Mouse (Mus musculus) adrenal gland, postnatal 14 days (tissue): ENCODE results near the gene Gpsm3. TPM values are rescaled to one million over a fixed set of nuclear protein-coding genes. Genes with fewer than 3 reads are reported as not detected.
A peak's percentile ranks its signal among the peaks of the same experiment; 100 is the strongest.

Source experiments
- DNase-seq: peaks from one replicate; pipeline ENCODE4 v3.0.0; 2021; ENCODE audit warnings: mixed read lengths
- total RNA-seq: library from RNA; stranded (reverse); gene quantifications from 2 replicates; pipeline ENCODE4 v1.2.3, GENCODE M21; 2021

The Gpsm3 gene
- total RNA-seq, 1 experiment from 2014 or later: 6.3 TPM

DNA sequence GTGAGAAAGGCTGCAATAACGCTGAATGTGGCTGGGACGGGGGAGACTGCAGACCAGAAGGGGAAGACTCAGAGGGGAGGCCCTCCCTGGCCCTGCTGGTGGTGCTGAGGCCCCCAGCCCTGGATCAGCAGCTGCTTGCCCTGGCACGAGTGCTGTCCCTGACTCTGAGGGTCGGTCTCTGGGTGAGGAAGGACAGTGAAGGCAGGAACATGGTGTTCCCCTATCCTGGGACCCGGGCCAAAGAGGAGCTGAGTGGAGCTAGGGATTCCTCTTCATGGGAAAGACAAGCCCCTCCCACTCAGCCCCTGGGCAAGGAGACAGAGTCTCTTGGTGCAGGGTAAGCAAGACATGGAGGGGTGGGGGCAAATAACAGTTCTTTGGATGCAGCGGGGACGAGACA lies 6.2 kb upstream of the Gpsm3 start:
- DNase-seq: peak; percentile 48

DNA sequence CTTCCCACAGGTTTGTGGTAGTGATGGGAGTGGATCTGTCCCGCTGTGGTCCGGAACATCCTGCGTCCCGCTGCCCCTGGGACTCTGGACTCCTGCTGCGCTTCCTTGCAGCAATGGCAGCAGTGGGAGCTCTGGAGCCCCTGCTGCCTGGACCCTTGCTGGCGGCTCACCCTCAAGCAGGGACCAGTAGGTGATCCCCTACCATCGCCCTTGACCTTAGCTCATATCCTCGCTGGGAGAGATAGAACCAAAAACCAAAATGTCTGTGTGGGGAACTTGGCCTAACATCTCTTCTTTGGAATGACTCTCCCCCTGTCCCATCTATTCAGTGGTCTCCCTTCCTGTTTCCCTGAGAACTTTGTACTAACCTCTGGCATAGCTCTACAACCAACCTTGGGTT lies 5.8 kb upstream of the Gpsm3 start:
- DNase-seq: no peak

DNA sequence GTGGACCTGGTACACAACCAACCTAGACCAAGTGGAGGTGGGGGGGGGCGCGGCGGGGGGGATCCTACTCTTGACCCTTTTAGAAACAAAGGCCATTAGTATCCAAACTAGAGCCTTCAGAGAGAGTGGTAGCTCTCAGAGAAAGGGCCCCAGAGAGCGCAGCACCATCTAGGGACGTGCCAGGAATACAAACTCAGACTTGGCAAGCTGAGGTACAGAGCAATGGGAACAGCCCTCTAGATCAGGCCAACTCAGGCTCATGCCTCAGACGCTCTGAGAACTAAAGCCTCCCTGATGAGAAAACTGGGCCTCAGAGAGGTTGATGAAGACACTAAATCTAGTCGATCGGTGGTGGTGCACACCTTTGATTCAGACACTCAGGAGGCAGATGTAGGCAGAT lies 4.5 kb upstream of the Gpsm3 start:
- no peak for DNase-seq

DNA sequence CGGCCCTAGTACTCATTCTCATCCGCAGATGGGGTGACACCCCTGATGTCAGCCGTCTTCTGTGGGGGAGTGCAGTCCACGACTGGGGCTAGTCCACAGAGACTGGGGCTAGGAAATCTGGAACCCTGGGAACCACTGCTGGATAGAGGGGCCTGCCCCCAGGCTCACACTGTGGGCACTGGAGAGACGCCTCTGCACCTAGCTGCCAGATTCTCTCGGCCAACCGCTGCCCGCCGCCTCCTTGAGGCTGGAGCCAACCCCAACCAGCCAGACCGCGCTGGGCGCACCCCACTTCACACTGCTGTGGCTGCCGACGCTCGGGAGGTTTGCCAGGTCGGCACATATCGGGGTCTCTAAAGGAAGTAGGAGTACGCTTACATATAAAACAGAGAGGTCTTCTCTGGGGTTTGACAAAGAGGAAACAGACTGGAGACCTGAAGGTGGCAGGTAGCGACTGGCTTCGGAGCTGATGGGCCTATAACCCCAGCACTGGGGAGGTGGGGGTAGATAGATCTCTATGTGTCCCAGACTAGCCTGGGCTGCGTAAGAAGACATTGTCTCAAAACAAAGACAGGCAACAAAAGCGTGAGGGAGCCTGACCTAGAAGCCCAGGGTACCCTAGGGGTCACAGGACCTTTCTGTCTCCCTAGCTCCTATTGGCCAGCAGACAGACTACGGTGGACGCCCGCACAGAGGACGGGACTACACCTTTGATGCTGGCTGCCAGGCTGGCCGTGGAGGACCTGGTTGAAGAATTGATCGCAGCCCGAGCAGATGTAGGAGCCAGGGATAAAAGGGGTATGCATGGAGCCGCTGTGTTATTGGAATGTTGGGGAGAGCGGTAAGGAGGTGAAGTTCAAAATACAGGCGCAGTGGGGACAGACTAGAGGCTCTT lies 3.5 kb upstream of the Gpsm3 start:
- no peak for DNase-seq

DNA sequence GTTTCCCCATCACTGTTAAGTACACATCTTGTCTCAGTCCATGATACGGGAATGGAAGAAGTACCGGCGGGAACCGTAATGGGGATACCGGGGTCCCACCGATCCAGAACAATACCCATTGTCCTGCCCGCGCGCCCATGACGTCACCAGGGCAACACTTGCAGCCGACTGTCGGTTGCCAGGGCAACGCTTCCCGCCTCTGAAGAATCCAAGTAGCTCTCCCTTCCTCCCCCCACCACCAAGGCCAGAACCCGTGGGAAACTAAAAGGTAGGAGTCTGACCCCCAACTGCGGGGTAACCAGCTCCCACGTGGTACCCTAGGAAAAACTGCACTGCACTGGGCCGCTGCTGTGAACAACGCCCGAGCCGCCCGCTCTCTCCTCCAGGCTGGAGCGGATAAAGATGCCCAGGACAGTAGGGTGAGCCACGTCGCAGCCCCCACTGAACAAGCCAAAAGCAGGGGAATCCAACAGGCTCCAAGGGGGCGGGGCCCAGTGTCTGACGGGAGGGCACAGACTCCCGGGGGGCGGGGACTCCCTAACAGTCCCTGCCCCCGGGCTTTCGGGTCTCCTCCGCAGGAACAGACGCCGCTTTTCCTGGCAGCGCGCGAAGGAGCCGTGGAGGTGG lies 2.7 kb upstream of the Gpsm3 start:
- DNase-seq: peak; percentile 93

DNA sequence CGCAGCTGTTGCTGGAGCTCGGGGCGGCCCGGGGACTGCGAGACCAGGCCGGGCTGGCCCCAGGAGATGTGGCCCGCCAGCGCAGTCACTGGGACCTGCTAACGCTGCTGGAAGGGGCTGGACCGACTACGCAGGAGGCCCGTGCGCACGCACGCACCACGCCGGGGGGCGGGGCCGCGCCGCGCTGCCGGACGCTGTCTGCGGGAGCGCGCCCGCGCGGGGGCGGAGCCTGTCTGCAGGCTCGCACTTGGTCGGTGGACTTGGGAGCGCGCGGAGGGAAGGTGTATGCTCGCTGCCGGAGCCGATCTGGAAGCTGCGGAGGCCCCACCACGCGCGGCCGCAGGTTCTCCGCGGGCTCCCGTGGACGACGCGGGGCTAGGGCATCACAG lies 2.2 kb upstream of the Gpsm3 start:
- peak; percentile 98 for DNase-seq

DNA sequence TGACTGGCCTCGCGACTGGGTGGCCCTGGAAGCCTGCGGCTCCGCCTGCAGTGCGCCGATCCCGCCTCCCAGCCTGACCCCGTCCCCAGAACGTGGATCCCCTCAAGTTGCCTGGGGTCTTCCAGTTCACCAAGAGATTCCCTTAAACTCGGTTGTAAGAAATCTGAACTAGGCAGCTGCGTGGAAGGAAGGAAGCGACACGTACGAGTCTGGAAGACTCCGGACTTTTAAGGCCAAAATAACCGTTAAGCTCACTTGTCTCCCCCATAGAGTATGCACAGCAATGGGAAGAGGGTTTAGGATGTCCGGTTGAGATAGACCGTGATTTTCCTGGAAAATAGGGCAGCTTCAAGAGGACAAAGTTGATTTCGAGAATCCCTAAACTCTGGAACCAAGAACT lies 1.8 kb upstream of the Gpsm3 start:
- no peak for DNase-seq

DNA sequence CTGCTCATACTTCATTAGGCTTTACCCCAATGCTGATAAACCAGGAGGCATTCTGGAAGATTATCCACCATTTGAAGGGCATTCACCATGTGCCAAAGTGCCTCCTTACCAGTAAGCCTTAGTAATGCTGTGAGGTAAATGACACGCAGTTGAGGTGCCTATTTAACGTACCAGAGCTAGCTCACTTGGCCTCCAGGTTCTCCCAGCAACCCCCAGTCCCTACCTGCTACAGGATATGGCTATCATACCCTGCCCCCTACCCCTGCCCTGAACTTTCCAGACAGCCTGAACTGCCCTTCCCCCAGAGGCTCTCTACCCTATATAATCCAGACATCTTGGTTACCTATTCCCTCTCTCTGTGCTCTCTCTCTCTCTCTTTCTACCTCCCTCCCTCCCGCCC lies 839 bp upstream of the Gpsm3 start:
- DNase-seq: no peak

DNA sequence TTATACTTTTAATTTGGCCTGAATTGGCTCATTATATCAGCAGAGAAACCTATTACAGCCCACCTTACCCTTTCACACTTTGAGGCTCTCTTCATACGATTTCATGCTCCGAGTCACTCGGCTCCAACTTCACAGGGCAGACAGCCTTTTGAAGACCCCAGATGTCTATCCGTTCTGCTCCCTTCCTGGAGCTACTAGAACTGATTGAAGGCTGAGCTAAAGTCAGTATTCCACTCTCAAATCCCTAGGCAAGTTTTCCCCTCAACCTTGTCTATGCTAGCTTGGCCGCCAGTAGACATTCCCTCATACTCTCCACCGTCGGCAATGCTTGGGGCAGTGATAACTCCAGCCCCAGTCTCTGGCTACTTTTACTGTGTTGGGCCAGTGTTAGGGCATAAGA lies 400 bp upstream of the Gpsm3 start:
- DNase-seq: no peak

DNA sequence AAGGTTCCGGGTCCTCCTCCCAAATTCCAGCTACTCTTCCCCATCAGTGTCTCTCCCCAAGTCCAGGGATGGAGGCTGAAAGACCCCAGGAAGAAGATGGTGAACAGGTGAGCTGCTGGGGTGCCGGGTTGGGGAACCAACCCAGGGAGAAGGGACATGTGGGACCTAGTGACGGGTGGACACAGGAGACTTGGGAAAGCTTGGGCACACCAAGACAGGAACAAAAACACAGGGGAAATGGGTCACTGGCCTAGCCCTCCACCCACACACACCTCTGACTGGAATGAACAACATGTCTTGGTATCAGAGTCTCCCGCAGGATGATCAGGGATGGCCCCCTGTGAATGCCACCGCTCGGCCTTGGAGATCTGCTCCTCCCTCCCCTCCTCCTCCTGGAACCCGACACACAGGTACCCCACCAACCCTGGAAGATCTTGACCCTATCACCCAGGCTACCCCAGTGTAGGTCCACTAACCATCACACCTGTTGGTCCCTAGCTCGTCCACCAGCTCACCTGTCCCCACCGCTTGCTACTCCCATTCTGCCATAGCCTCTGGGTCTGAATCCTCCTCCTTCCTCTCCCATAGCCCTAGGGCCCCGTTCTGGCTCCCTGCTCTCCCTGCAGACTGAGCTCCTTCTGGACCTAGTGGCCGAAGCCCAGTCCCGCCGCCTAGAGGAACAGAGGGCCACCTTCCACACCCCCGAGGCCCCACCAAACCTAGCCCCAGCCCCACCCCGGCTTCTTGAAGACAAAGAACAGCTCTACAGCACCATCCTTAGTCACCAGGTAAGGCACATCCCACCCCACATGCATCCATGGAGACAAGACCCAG lies 765 bp downstream of the Gpsm3 start:
- DNase-seq: no peak

DNA sequence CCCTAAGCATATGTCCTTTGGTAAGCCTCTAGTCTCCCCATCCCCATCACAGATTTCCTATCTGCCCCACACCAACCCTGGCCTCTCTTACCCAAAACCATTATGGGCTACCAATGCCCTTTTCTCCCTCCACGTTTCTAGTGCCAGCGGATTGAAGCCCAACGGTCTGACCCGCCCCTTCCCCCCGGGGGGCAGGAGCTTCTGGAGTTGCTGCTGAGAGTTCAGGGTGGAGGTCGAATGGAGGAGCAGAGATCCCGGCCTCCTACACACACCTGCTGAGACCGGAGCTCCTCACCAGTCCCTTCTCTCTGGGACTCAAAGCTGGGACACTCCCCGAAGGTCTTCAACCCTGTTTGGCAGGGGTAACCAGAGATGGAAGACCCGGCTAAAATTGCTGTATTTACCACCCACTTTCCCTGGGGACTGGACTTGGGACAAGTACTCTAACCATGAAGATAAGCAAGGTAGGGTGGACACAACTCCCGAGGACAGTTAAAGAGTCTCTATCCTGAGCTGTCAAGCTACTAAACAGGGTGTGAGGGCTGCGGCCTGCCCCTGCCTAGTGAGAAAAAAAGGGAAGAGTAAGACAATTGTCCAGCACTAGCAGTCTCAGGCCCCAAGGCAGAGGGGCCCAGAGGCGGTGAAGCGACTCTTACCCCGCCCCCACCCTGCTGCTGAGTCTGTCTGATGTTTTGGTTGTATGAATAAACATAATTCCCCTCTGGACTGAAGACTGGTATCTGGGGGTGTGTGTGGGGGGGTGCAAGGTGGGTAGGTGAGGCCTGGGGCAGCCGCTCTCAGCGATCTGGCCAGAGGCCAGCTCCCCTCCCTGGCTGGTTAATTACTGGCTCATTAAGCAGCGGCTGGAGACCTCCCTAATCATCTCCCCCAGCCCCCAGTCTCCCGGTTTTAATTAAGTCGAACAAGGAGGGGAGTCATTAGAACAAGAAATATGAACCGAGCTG lies 1.7 kb downstream of the Gpsm3 start, which contains the start of gene Pbx2:
Gene Pbx2, plus strand, starts transcription at position 238 of the 965 bp plus-strand sequence.
- DNase-seq: peak; percentile 46

DNA sequence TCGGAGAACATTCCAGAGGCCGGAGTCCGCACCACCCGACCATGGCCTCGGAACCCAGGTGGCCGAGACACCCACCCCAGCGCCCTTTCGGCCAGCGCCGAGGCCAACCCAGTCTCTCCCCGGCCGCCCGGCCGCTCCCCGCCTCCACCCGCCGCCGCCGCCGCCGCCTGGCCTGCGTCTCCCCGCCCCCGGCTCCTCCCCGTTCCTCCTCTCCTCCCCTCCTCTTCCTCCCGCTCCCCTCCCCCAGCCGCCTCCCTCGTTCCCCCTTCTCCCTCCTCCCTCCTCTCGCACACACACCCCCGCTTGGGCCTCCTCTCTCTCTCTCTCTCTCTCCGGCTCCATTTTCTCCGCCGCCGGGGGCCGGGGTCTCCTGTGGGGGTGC lies 2.4 kb downstream of the Gpsm3 start:
- DNase-seq: peak; percentile 98

DNA sequence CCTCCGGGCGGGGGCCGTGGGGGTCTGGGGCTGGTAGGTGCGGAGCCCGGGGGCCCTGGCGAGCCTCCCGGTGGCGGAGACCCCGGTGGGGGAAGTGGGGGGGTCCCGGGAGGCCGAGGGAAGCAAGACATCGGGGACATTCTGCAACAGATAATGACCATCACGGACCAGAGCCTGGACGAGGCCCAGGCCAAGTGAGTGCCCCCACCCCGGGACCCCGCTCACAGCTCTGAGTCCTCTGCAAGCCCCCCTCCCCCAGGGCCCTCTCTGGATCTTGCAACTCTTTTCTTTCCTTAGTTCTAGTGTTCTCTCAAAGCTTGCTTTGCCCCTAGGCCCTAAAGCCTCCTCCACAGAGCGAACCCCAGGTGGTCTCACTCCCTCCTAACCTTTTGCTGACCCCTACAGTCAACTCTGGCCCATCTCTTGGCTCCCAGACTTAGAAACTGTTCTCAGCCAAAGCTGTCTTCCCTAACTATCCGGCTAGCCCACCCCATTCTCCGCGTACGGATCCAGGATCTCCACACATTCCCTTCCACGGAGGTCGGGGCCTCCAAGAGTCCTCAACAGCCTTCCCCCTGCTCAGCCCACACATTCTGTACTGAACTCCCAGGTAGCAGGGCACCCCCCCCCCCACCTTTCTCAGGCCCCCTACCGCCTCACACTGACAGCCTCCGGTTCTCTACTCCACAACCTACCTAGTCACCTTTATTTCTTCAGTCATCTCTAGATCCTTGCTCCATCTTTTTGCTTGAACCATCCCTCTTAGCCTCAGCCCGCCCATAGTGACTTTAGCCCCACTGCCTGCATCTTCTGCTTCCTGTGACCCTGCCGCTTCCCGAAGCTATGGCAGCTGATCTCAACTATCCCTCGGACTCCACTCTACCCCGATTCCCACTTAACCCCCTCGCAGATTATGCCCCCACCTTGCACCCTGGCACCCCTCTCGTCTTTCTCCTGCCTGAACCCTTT lies 3.3 kb downstream of the Gpsm3 start:
- peak; percentile 67 for DNase-seq

DNA sequence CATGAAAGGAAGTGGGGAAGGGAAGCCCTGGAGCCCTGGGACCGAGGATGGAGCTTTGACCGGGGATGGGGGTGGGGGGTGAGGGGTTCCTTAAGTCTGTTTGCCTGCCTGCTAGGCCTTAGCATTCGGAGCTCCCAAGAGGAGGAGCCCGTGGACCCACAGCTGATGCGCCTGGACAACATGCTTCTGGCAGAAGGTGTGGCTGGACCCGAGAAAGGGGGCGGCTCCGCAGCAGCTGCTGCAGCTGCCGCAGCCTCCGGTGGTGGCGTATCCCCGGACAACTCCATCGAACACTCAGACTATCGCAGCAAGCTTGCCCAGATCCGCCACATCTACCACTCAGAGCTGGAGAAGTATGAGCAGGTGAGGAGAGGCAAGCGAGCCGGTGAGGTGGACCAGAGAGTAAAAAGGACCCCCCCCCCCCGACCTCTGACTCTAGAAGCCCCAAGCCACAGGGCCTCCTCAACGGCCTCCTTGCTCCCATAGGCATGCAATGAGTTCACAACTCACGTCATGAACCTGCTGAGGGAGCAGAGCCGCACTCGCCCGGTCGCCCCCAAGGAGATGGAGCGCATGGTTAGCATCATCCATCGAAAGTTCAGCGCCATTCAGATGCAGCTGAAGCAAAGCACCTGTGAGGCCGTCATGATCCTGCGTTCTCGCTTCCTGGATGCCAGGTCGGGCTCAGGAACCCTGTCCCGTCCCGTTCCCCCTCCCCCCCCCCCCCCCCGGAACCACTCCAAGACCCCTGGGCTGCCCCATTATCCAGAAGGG lies 4.3 kb downstream of the Gpsm3 start:
- DNase-seq: peak; percentile 54

DNA sequence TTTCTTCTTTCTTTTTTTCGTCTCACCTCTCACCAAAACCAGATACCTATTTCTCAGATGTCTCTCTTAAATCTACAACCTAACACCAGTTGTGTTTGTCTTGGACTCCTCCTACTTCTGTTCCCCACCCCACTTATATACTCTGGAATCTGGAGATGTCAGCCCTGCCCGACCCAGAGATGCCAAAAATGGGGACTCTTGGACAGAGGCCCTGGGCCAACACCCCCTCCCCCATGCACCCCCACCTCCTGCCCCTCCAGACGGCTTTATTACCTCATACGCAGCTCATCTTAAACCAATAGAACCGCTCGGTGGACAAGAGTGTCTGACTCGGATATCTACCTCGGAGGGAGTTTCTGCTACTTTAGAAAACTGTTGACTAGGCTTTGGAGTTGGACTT lies 6.5 kb downstream of the Gpsm3 start:
- DNase-seq: no peak

DNA sequence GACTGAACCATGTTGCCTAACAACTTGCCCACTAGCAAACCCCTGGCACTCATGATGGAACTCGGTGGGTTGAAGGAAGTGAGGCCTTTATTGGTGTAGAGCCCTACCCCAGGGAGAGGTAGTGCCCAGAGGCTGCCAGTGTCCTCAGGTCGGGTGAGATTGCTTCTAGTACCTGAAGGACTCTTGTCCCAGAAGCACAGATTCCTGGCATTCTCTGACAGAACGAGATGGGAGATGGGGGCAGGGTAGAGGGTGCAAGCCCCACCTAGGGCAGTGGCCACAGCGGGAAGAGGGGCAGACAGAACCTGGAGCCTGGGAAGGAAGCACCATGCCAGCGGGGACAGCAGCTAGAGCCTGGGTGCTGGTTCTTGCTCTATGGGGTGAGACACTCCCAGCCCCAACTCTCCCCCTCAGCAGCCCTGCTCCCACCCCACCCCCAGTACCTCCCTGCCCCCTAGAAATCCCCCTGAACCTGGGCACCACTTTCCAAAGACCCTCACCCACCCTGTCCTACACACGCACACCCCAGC lies 8.0 kb downstream of the Gpsm3 start, which contains the start of gene Ager:
Gene Ager, plus strand, starts transcription at position 297 of the 530 bp plus-strand sequence.
- DNase-seq: no peak

DNA sequence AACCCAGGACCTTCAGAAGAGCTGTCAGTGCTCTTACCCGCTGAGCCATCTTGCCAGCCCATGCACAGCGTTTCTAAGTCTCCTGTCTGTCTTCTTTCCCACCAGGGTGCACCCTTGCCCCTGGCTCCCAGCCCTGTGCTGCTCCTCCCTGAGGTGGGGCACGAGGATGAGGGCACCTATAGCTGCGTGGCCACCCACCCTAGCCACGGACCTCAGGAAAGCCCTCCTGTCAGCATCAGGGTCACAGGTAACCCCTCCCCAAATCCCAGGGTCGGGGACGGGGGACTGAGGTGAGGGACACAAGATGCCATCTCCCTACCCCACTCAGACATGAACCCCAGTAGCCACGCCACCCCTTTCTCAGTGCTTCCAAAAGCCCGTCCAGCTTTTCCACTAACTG lies 10.3 kb downstream of the Gpsm3 start:
- DNase-seq: no peak

DNA sequence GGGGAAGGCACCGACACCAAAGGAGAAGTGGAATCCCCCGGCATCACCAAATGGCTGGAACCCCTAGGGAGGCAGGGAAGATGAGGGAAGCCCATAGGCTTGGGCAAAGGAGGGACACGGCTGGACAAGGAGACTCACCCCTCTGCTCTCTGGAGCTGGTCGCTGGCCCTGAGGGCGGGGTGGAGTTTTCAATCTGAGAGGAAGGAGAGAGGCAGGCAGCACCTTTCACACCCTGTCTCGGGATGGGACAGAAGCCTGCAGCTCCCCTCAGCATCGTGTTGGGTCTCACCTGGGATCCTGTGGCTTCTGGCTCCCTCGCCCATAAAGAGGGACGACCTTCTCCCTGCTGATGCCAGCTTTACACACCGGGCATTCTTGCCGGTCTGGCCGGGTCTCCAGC lies 12.2 kb downstream of the Gpsm3 start:
- DNase-seq: no peak

DNA sequence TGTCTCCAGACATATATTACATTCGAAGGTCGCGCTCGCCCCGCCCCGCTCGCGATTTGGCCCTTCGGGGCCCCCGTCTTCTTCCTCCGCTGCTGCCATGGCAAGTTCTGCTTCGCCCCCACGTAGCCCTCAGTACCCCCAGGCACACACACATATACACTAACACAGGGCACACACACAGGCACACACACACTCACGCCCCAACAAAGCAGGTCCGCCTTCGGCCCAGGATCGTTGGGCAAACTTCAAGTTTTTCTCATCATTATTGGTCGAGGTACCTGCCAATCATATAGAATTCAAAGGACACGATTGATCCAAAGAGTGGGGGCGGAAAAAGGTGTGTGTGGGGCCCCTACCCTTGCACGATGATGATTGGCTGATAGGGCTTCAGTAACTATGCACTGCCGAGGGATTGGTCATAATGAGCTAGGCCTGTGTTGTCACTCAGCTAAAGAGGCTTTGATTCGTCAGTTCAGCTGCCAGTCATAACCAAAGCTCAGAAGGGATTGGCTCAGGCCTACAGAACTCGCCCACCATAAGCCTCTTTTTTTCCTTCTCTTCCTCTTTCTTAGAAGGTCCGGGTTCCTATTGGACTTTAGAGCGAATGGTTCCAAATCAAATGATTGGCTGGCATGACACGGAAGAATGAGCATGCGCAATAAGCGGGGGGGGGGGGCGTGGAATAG lies 13.9 kb downstream of the Gpsm3 start, which contains the start of gene Rnf5:
Gene Rnf5, minus strand, starts transcription at position 316 of the 686 bp plus-strand sequence.
- peak; percentile 98 for DNase-seq
